12 mouse cellular contexts compared by ENCODE assay signal in the genomic region with DNA sequence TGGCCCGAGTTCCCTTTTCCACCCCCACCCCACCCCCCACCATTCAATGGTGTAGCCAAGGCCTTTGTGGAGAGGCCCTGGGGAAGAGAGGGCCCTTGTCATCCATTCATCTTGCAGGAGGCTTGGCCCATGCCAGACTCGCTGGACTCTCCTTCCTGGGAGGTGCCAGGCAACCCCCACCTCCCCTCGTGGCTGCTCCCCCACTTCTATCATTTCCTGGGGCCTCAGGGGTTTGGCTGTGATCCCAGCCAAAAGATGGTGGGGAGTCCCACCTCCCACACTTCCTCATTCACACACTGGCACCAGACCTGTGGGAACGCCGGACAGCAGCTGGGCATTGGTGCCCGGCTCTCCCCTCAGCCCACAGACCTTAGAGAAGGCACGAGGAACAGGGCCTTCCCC. TPM values are rescaled to one million over a fixed set of nuclear protein-coding genes. Genes with fewer than 3 reads are reported as not detected.
DNase-seq lines count a peak whose midpoint lies in the region; ATAC-seq and TF ChIP-seq lines count a peak whose summit lies in the region.
"Had no signal": no experiment of that assay in that cellular context is flagged by ENCODE, and none has a peak within 500 bp of the region (broad histone marks: within the 10 kb centered on the region; RNA-seq: fewer than 3 reads in every experiment).

No protein-coding gene starts in this region.

- H3K4me1 ChIP-seq in cerebellum, adult 2 months (ENCODE audit: control insufficient read depth, insufficient read depth, low read length) = peaks cover 50% of the 10 kb centered on the region
- peaks cover 99% of the 10 kb centered on the region for H3K4me1 ChIP-seq in forebrain, embryonic 13.5 days
- no peaks in the 10 kb centered on the region for H3K4me1 ChIP-seq in midbrain, postnatal 0 days (ENCODE audit: insufficient read depth, low read length)
- no peaks in the 10 kb centered on the region for H3K4me1 ChIP-seq in intestine, postnatal 0 days (replicated peaks; ENCODE audit: control insufficient read depth, insufficient read depth, low read length)

- no peak for TF ChIP-seq POLR2A in cerebellum, adult 2 months (IDR thresholded peaks at IDR 0.05; ENCODE audit: borderline replicate concordance, insufficient read depth, low read length)

- no peak for TF ChIP-seq CTCF in cerebellum, adult 2 months (IDR thresholded peaks at IDR 0.05; ENCODE audit: borderline replicate concordance, insufficient read depth, low read depth, low read length)
- TF ChIP-seq CTCF in midbrain, postnatal 0 days (IDR thresholded peaks at IDR 0.05) = no peak
- TF ChIP-seq CTCF in intestine, postnatal 0 days (IDR thresholded peaks at IDR 0.05; ENCODE audit: low read depth) = no peak

- no peak overlapping the region for H3K27ac ChIP-seq in cerebellum, adult 2 months (ENCODE audit: insufficient read depth, low read length)
- peak overlapping the region; percentile 100 for H3K27ac ChIP-seq in forebrain, embryonic 13.5 days
- H3K27ac ChIP-seq in midbrain, postnatal 0 days (ENCODE audit: low read depth, low read length) = peak overlapping the region; percentile 60
- H3K27ac ChIP-seq in intestine, postnatal 0 days (ENCODE audit: low read depth, low read length) = no peak overlapping the region
- H3K27ac ChIP-seq: kidney, postnatal 0 days had no signal

- peak overlapping the region; percentile 33 for H3K4me2 ChIP-seq in forebrain, embryonic 13.5 days
- no peak overlapping the region for H3K4me2 ChIP-seq in midbrain, postnatal 0 days (ENCODE audit: low read depth, low read length, poor library complexity, severe bottlenecking)
- H3K4me2 ChIP-seq in intestine, postnatal 0 days (replicated peaks; ENCODE audit: low read depth) = no peak overlapping the region
- H3K4me2 ChIP-seq: lung, embryonic 14.5 days had no signal

- peaks cover 37% of the 10 kb centered on the region for H3K36me3 ChIP-seq in forebrain, embryonic 13.5 days (ENCODE audit: poor library complexity, severe bottlenecking)
- H3K36me3 ChIP-seq in midbrain, postnatal 0 days (ENCODE audit: insufficient read depth, low read length) = peaks cover 6% of the 10 kb centered on the region; the same call in 1 of the 2 replicates
- no peaks in the 10 kb centered on the region for H3K36me3 ChIP-seq in intestine, postnatal 0 days (ENCODE audit: control insufficient read depth, insufficient read depth)

- H3K4me3 ChIP-seq in cerebellum, adult 2 months (replicated peaks; ENCODE audit: insufficient read depth, low read depth, low read length) = no peak overlapping the region
- H3K4me3 ChIP-seq in forebrain, embryonic 13.5 days = no peak overlapping the region
- H3K4me3 ChIP-seq in midbrain, postnatal 0 days (ENCODE audit: low read depth, low read length) = no peak overlapping the region
- no peak overlapping the region for H3K4me3 ChIP-seq in intestine, postnatal 0 days (ENCODE audit: low read depth, low read length)

- no peaks in the 10 kb centered on the region for H3K9me3 ChIP-seq in forebrain, embryonic 13.5 days (replicated peaks)
- no peaks in the 10 kb centered on the region for H3K9me3 ChIP-seq in midbrain, postnatal 0 days (ENCODE audit: low read length)
- H3K9me3 ChIP-seq in intestine, postnatal 0 days (ENCODE audit: control insufficient read depth) = no peaks in the 10 kb centered on the region

- peak overlapping the region; percentile 61 for H3K9ac ChIP-seq in forebrain, embryonic 13.5 days
- H3K9ac ChIP-seq in midbrain, postnatal 0 days (replicated peaks; ENCODE audit: low read length, poor library complexity, severe bottlenecking) = no peak overlapping the region
- no peak overlapping the region for H3K9ac ChIP-seq in intestine, postnatal 0 days (ENCODE audit: low read depth, low read length)
- H3K9ac ChIP-seq: lung, embryonic 14.5 days had no signal

- no peaks in the 10 kb centered on the region for H3K27me3 ChIP-seq in cerebellum, adult 2 months (ENCODE audit: control insufficient read depth, insufficient read depth, low read length)
- H3K27me3 ChIP-seq in forebrain, embryonic 13.5 days = no peaks in the 10 kb centered on the region
- H3K27me3 ChIP-seq in midbrain, postnatal 0 days (ENCODE audit: insufficient read depth, low read length) = no peaks in the 10 kb centered on the region
- H3K27me3 ChIP-seq in intestine, postnatal 0 days (replicated peaks; ENCODE audit: control insufficient read depth, insufficient read depth, low read length) = peaks cover 18% of the 10 kb centered on the region

- DNase-seq in cerebellum, adult 2 months = peak; percentile 52 to 72
- peak; percentile 75 to 87 for DNase-seq in layer of hippocampus, adult 8-10 months (ENCODE audit: low spot score in 2 of 2)
- peak; percentile 89 for DNase-seq in midbrain, postnatal 0 days (ENCODE audit: low spot score)
- no peak for DNase-seq in adrenal gland, postnatal 4 days (ENCODE audit: low spot score in 2 of 2)
- DNase-seq in adipocyte (ENCODE audit: low spot score) = no peak
- DNase-seq: gastrocnemius, postnatal 14 days; lung, embryonic 14.5 days; thymus, postnatal 25 days had no signal

- 11% methylated on average over 7 of the region's 7 CpGs for WGBS in cerebellum, adult 2 months
- WGBS in forebrain, embryonic 13.5 days = 17% methylated on average over 7 of the region's 7 CpGs
- WGBS in midbrain, postnatal 0 days = 36% methylated on average over 7 of the region's 7 CpGs
- 61% methylated on average over 7 of the region's 7 CpGs for WGBS in intestine, postnatal 0 days

- peak; percentile 62 for ATAC-seq in forebrain, embryonic 13.5 days
- ATAC-seq in midbrain, postnatal 0 days (ENCODE audit: low FRiP score) = peak; percentile 83
- ATAC-seq in intestine, postnatal 0 days = no peak
- no peak for ATAC-seq in activated CD4-positive, CD25-positive, alpha-beta regulatory T cell, adult 4 months

RNA-seq across cellular contexts. Expression of gene Rhbg, which starts 22.2 kb away (rescaled TPM):
- 0.08 and 0.17 TPM in 2 replicates for polyA plus RNA-seq in cerebellum, adult 2 months (2012; rRNA removed)
- polyA plus RNA-seq in forebrain, embryonic 13.5 days (2015; fragmentation: Nextera tagmentation; extraction: Ambion mirVana) = 0.18 and 0.26 TPM in 2 replicates
- not detected for total RNA-seq in layer of hippocampus, adult 8-10 months (2022)
- 0.94 and 1.0 TPM in 2 replicates for total RNA-seq in midbrain, postnatal 0 days (2014; rRNA removed)
- 0.21 and 0.41 TPM in 2 replicates for polyA plus RNA-seq in midbrain, postnatal 0 days (2015; fragmentation: Nextera tagmentation; extraction: Ambion mirVana)
- total RNA-seq in adrenal gland, postnatal 4 days (2021) = 1 to 10 TPM; 2.2 to 3.8 TPM
- polyA plus RNA-seq in intestine, postnatal 0 days (2015; fragmentation: Nextera tagmentation; extraction: Ambion mirVana) = 0.60 and 0.65 TPM in 2 replicates
- not detected for polyA plus RNA-seq in activated CD4-positive, CD25-positive, alpha-beta regulatory T cell, adult 4 months (2017; shearing (Covaris generic))
- total RNA-seq: gastrocnemius, postnatal 14 days had no signal
- polyA plus RNA-seq: lung, embryonic 14.5 days had no signal

RNA-seq across cellular contexts. Expression of gene Gm38392, which starts 54.7 kb away (rescaled TPM):
- 0.10 TPM in 1 of 2 replicates, not detected in the other for polyA plus RNA-seq in cerebellum, adult 2 months (2012; rRNA removed)
- polyA plus RNA-seq in forebrain, embryonic 13.5 days (2015; fragmentation: Nextera tagmentation; extraction: Ambion mirVana) = 0.31 TPM in 1 of 2 replicates, not detected in the other
- under 1 TPM in 2 of 4 experiments, not detected in 2; 0.45 to 0.54 TPM for total RNA-seq in layer of hippocampus, adult 8-10 months (2022)
- not detected in 2 replicates for total RNA-seq in midbrain, postnatal 0 days (2014; rRNA removed)
- polyA plus RNA-seq in midbrain, postnatal 0 days (2015; fragmentation: Nextera tagmentation; extraction: Ambion mirVana) = 0.20 and 0.21 TPM in 2 replicates
- 1 to 10 TPM in 1 of 2 experiments, under 1 TPM in 1; 0.65 to 1.4 TPM for total RNA-seq in adrenal gland, postnatal 4 days (2021)
- 0.13 and 0.18 TPM in 2 replicates for polyA plus RNA-seq in intestine, postnatal 0 days (2015; fragmentation: Nextera tagmentation; extraction: Ambion mirVana)
- polyA plus RNA-seq in activated CD4-positive, CD25-positive, alpha-beta regulatory T cell, adult 4 months (2017; shearing (Covaris generic)) = not detected
- polyA plus RNA-seq: lung, embryonic 14.5 days had no signal

Comparison
In these comparisons a context has a peak if more than half of its experiments do, and no peak if none do; other contexts are left out.
1. DNase-seq: peak in cerebellum, adult 2 months (2 of 2), layer of hippocampus, adult 8-10 months (2 of 2) and midbrain, postnatal 0 days (single experiment); none in adrenal gland, postnatal 4 days (0 of 2) and adipocyte (single experiment).
2. H3K27ac ChIP-seq: peak in forebrain, embryonic 13.5 days (single experiment) and midbrain, postnatal 0 days (single experiment); none in cerebellum, adult 2 months (single experiment) and intestine, postnatal 0 days (single experiment).
3. ATAC-seq: peak in forebrain, embryonic 13.5 days (single experiment) and midbrain, postnatal 0 days (single experiment); none in intestine, postnatal 0 days (single experiment) and activated CD4-positive, CD25-positive, alpha-beta regulatory T cell, adult 4 months (single experiment).